ENCODE assay signal across 16 mouse cellular contexts in the genomic region with DNA sequence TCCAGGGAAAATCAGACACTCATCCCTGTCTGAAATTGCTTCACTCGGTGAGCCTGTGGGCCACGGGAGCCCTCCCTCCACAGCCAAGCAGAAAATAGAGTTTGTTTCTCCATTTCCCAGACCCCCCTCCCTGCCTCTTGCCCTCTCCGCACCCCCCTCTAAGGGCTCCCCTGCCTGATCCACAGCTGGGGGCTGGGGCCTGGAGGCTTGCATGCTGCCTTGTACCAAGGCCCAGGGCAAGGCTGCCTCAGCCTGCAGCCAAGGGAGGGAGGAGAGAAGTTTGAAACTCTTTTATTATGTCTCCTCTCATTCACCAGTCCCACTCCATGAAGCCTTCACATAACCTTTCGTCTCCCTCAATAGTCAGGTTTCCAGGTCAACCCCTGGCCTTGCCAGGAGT.
DNase-seq lines count a peak whose midpoint lies in the region; ATAC-seq and TF ChIP-seq lines count a peak whose summit lies in the region.
"Had no signal": no experiment of that assay in that cellular context is flagged by ENCODE, and none has a peak within 500 bp of the region (broad histone marks: within the 10 kb centered on the region; RNA-seq: fewer than 3 reads in every experiment).

No protein-coding gene starts in this region.

- no peak overlapping the region for H3K4me2 ChIP-seq in heart, embryonic 12.5 days
- H3K4me2 ChIP-seq in embryonic facial prominence, embryonic 12.5 days (replicated peaks) = no peak overlapping the region
- no peak overlapping the region for H3K4me2 ChIP-seq in hindbrain, postnatal 0 days (ENCODE audit: low read depth, low read length)
- no peak overlapping the region for H3K4me2 ChIP-seq in midbrain, embryonic 15.5 days

- H3K9ac ChIP-seq in heart, embryonic 12.5 days = no peak overlapping the region
- no peak overlapping the region; the same call in 1 of the 2 replicates for H3K9ac ChIP-seq in embryonic facial prominence, embryonic 12.5 days
- H3K9ac ChIP-seq in hindbrain, postnatal 0 days (replicated peaks; ENCODE audit: low read length) = no peak overlapping the region
- no peak overlapping the region; the same call in 1 of the 2 replicates for H3K9ac ChIP-seq in midbrain, embryonic 15.5 days

- peaks cover 25% of the 10 kb centered on the region for H3K4me1 ChIP-seq in heart, embryonic 12.5 days (replicated peaks)
- peaks cover 27% of the 10 kb centered on the region; the same call in 1 of the 2 replicates for H3K4me1 ChIP-seq in embryonic facial prominence, embryonic 12.5 days
- H3K4me1 ChIP-seq in hindbrain, postnatal 0 days (ENCODE audit: insufficient read depth, low read length) = peaks cover 11% of the 10 kb centered on the region; the same call in 1 of the 2 replicates
- peaks cover 36% of the 10 kb centered on the region for H3K4me1 ChIP-seq in midbrain, embryonic 15.5 days

- H3K27ac ChIP-seq in heart, embryonic 12.5 days (ENCODE audit: poor library complexity, severe bottlenecking) = peak overlapping the region; percentile 51; the same call in 1 of the 2 replicates
- H3K27ac ChIP-seq in embryonic facial prominence, embryonic 12.5 days = peak overlapping the region; percentile 55
- H3K27ac ChIP-seq in hindbrain, postnatal 0 days = peak overlapping the region; percentile 2; the same call in 1 of the 2 replicates
- peak overlapping the region; percentile 48 for H3K27ac ChIP-seq in midbrain, embryonic 15.5 days
- H3K27ac ChIP-seq: layer of hippocampus, adult 2 months had no signal

- no peaks in the 10 kb centered on the region for H3K9me3 ChIP-seq in heart, embryonic 12.5 days (replicated peaks)
- no peaks in the 10 kb centered on the region for H3K9me3 ChIP-seq in embryonic facial prominence, embryonic 12.5 days
- H3K9me3 ChIP-seq in hindbrain, postnatal 0 days (ENCODE audit: low read length) = no peaks in the 10 kb centered on the region
- no peaks in the 10 kb centered on the region for H3K9me3 ChIP-seq in midbrain, embryonic 15.5 days

- H3K4me3 ChIP-seq in heart, embryonic 12.5 days = no peak overlapping the region
- H3K4me3 ChIP-seq in embryonic facial prominence, embryonic 12.5 days = no peak overlapping the region
- no peak overlapping the region for H3K4me3 ChIP-seq in hindbrain, postnatal 0 days (ENCODE audit: low read length)
- no peak overlapping the region for H3K4me3 ChIP-seq in midbrain, embryonic 15.5 days
- H3K4me3 ChIP-seq: layer of hippocampus, adult 2 months had no signal

- DNase-seq in heart, postnatal 10 days = no peak
- DNase-seq in hindbrain, postnatal 0 days (ENCODE audit: low spot score) = no peak
- DNase-seq in urinary bladder, adult 2 months (ENCODE audit: low spot score) = no peak
- DNase-seq in spleen, postnatal 10 days (ENCODE audit: low spot score in 2 of 2) = no peak
- DNase-seq: adrenal gland, postnatal 25 days; cerebellum, postnatal 36 days; heart, postnatal 14 days; kidney, adult 8-10 months; lung, adult 18-20 months; thymus, postnatal 14 days had no signal

- no peak for TF ChIP-seq CTCF in hindbrain, postnatal 0 days (IDR thresholded peaks at IDR 0.05; ENCODE audit: low read depth)

- H3K27me3 ChIP-seq in heart, embryonic 12.5 days (replicated peaks) = no peaks in the 10 kb centered on the region
- H3K27me3 ChIP-seq in embryonic facial prominence, embryonic 12.5 days = no peaks in the 10 kb centered on the region
- no peaks in the 10 kb centered on the region for H3K27me3 ChIP-seq in hindbrain, postnatal 0 days (ENCODE audit: insufficient read depth, low read length)
- no peaks in the 10 kb centered on the region for H3K27me3 ChIP-seq in midbrain, embryonic 15.5 days (replicated peaks)

- 43% methylated on average over 4 of the region's 4 CpGs for WGBS in heart, embryonic 12.5 days
- 39% methylated on average over 4 of the region's 4 CpGs for WGBS in embryonic facial prominence, embryonic 12.5 days
- 33% methylated on average over 4 of the region's 4 CpGs for WGBS in hindbrain, postnatal 0 days
- WGBS in midbrain, embryonic 15.5 days = 47% methylated on average over 4 of the region's 4 CpGs

- ATAC-seq in heart, embryonic 12.5 days (ENCODE audit: insufficient number of reproducible peaks, low FRiP score) = no peak
- no peak for ATAC-seq in embryonic facial prominence, embryonic 12.5 days (ENCODE audit: insufficient number of reproducible peaks, insufficient read depth, low FRiP score, low TSS enrichment)
- ATAC-seq in hindbrain, postnatal 0 days = peak; percentile 16; the same call in 1 of the 2 replicates
- ATAC-seq in midbrain, embryonic 15.5 days (replicated peaks) = peak; percentile 16; the same call in 1 of the 2 replicates
- ATAC-seq in inflammation-experienced regulatory T-cells, adult 6 months = no peak

- intact Hi-C loops in heart, postnatal 10 days (cut with DNase I) = loop anchor here (5.0 kb wide), 1 partner anchor 602 kb away; no protein-coding TSS in a partner anchor

- no peaks in the 10 kb centered on the region for H3K36me3 ChIP-seq in heart, embryonic 12.5 days
- no peaks in the 10 kb centered on the region for H3K36me3 ChIP-seq in embryonic facial prominence, embryonic 12.5 days
- H3K36me3 ChIP-seq in hindbrain, postnatal 0 days (ENCODE audit: insufficient read depth, low read length) = no peaks in the 10 kb centered on the region
- H3K36me3 ChIP-seq in midbrain, embryonic 15.5 days (replicated peaks) = no peaks in the 10 kb centered on the region
- H3K36me3 ChIP-seq: G1E had no signal

Comparison
In these comparisons a context has a peak if more than half of its experiments do, and no peak if none do; other contexts are left out.
1. ATAC-seq: peak in hindbrain, postnatal 0 days (single experiment) and midbrain, embryonic 15.5 days (single experiment); none in heart, embryonic 12.5 days (single experiment), embryonic facial prominence, embryonic 12.5 days (single experiment) and inflammation-experienced regulatory T-cells, adult 6 months (single experiment).
2. H3K27ac ChIP-seq: peak in every context shown above with its lines; median percentile 55 in embryonic facial prominence, embryonic 12.5 days; 51 in heart, embryonic 12.5 days; 48 in midbrain, embryonic 15.5 days; 2 in hindbrain, postnatal 0 days.